Mouse (Mus musculus) MEL-GATA-1-ER (cell line): Measurements from ENCODE around the gene Sf3a2.

Source experiments
- DNase-seq: peaks from one replicate; pipeline ENCODE4 v3.0.0-alpha.2; 2012; ENCODE audit warnings: low read depth; ENCODE audit errors: extremely low read depth

Gene Sf3a2

DNA sequence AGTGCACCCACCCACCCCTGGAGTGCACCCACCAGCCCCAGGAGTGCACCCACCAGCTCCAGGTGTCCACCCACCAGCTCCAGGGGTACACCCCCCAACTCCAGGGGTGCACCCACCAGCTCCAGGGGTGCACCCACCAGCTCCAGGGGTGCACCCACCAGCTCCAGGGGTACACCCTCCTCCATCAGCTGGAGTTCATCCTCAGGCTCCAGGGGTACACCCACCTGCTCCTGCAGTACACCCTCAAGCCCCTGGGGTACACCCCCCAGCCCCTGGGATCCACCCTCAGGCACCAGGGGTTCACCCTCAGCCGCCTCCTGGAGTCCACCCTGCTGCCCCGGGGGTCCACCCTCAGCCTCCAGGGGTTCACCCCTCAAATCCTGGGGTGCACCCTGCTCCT lies 6.3 kb downstream of the Sf3a2 start:
- no peak for DNase-seq

DNA sequence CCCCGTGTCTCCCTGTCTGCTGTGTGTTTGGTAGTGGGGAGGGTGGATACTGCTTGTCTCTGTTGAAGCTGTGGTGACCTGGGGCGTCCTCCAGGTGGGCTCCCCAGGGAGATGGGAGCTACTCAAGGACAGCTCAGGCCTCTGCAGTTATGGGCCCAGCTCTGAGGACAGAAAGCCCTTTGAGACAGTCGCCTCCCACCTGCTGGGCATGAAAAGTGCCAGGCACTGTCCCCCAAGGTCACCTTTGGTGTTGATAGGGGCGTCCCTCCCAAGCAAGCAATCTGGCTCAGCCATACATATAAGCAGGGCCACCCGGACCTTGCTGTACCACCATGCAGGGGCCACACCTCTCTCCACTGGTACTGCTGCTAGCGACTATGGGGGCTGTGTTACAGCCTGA lies 6.9 kb downstream of the Sf3a2 start, which contains the start of gene Amh:
Amh (plus strand) TSS at position 328 of the 400 bp plus-strand sequence.
- no peak for DNase-seq

DNA sequence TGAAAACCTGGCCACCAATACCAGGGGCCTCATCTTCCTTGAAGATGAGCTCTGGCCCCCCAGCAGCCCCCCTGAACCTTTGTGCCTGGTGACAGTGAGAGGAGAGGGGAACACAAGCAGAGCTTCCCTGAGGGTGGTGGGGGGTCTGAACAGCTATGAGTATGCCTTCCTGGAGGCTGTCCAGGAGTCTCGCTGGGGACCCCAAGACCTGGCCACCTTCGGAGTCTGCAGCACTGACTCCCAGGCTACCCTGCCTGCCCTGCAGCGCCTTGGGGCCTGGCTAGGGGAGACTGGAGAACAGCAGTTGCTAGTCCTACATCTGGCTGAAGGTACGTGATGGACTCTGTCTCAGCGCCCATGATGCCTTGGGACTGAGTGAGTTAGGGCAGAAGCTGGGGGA lies 7.3 kb downstream of the Sf3a2 start:
- DNase-seq, result no peak

DNA sequence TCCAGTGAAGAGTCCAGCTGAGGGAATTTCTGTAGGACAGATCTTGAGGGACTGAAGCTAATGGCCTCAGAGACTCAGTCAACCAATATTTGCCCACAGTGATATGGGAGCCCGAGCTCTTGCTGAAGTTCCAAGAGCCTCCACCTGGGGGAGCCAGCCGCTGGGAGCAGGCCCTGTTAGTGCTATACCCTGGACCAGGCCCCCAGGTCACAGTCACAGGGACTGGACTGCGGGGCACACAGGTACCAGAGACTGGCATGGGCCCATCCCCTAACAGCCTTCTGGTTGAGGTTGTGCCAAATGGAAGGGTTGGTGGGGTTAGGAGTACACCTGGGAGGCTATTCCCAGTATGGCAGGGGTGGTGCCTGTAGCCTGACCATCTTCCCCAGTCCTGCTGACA lies 7.9 kb downstream of the Sf3a2 start:
- DNase-seq, result peak; percentile 40

DNA sequence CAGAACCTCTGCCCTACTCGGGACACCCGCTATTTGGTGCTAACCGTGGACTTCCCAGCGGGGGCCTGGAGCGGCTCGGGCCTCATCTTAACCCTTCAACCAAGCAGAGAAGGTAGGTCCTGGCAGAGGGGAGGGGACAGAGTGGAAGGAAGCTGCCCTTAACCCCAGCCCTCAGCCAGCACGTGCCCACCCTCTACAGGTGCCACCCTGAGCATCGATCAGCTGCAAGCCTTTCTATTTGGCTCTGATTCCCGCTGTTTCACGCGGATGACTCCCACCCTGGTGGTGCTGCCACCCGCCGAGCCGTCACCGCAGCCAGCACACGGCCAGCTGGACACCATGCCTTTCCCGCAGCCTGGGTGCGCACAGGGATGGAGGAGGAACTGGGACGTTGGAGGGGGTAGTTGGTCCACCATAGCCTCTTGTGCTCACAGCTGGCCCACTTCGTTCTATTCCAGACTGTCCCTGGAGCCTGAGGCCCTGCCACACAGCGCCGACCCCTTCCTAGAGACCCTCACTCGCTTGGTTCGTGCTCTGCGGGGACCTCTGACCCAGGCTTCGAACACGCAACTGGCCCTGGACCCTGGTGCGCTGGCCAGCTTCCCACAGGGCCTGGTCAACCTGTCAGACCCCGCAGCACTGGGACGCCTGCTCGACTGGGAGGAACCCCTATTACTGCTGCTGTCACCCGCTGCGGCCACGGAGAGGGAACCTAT lies 8.5 kb downstream of the Sf3a2 start:
- DNase-seq, result no peak

DNA sequence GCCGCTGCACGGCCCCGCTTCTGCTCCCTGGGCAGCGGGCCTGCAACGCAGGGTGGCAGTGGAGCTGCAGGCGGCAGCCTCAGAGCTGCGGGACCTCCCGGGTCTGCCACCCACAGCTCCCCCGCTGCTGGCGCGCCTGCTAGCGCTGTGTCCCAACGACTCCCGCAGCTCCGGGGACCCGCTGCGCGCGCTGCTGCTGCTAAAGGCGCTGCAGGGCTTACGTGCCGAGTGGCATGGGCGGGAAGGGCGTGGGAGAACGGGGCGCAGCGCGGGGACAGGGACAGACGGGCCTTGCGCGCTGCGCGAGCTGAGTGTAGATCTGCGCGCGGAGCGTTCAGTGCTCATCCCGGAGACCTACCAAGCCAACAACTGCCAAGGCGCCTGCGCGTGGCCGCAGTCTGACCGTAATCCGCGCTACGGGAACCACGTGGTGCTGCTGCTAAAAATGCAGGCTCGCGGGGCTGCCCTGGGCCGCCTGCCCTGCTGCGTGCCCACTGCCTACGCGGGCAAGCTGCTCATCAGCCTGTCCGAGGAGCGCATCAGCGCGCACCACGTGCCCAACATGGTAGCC lies 9.1 kb downstream of the Sf3a2 start:
- DNase-seq, result no peak

DNA sequence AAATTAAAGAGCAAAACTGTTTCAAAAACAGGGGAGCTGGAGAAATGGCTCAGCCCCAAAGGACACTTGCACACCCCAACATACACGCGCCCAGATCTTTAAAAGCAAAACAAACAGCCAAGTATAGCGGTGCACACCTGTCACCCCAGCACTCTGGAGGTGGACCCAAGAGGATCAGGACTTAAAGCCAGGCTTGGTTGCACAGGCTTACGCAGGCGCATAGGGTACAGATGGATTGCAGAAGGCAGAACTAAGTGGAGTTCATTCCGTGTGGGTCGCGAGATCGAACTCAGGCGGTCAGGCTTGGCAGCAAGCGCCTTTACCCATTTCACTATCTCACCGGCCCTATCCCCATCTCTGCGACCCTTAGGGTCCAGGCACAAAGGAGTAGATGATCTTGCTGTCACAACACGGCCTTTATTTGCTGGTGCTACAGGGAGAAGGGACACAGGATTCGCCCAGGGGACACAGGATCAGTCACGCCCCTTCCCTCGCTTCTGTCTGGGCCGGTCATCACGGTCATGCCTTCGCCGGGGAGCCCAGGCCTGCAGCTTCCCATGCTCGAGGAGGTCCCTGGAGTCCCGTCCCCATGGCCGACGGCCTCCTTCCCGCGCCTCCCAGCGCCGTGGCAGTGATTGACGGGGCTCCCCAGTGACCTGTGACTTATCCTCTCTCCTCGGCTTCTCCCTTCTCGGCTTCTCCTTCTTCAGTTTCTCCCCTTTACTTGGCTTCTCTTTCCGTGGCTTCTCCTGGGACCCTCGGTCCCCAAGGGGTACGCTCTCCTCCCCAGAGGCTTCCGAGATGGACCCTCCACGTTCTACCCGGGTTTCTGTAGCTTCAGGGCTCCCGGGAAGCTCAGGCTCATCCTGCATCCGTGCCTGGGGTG lies 10.3 kb downstream of the Sf3a2 start:
- DNase-seq, result no peak

DNA sequence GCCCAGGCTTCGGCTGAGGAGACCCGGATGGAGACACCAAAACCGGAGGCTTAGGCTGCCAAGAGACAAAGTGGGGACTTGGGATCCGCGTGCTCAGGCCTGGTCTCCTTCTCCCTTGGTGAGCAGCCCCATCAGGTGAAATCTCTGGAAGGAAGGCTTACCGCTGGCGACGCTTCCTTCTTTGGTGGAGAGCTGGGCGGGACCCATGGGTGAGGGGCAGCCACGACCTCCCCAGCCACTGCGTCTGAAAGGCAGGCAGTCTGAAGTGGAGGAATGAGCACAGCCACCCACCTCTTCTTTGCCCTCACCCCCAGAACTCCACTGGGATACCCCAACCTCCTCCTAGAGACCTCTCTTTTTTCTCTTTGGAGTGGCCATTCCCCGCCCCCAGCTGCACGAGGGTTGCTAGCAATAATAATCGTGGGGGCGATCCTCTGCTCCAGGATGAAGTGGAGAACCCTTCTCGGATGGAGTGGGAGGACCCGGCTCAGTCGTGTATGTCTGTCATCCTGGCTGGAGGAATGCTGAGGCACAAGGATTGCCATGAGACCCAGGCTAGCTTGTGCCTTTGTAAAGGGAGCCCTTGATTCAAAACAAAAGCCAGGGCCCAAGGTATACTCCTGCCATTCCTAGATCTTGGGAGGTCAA lies 11.1 kb downstream of the Sf3a2 start:
- DNase-seq, result no peak

DNA sequence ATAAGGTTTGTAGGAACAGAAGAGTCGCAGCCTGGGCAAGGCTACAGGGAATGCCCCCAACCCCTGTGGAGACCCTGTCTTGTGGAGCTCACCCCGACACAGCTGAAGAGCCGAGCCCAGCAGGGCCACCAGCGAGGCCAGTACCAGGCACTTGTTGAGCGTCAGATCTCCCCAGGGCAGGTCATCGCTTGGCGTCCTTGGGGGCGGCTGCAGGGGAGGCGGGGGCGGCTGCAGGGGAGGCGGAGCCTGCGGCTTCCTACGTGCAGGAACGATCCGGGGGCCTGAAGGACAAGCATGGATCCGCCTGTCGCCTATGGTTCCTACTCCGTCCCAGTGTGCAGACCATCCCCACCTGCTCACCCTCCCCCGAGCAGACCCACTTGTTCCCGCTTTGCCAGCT lies 12.1 kb downstream of the Sf3a2 start:
- DNase-seq, result no peak

DNA sequence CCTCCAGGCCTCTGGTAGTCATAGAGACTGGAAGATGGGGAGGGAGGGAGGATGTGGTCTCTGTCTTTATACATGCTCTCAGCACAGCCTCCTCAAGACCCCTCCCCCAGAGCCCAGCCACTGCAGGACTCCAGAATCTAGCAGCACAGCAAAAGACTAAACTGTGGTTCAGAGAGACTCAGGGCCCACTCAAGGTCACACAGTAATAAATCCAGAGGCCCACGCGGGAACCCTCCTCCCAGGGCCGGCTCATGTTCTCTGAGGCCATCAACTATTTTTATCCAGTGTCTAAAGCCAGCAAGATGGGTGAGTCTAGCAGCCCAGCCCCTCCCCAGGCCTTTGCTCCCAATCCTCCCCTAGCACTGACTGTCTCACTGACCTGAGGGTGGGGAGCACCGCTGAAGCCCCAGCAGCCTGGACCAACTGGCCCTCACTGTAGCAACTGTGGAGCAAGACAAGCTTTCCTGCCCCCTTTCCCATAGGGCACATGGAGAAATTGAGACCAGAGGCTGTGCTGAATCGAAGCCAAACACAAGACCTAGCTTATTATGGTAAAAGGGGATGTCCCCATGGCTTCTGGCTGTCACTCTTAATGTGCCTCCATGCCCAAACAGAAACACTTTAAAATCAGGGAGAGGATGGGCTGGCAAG lies 14.5 kb downstream of the Sf3a2 start:
- DNase-seq, result no peak

DNA sequence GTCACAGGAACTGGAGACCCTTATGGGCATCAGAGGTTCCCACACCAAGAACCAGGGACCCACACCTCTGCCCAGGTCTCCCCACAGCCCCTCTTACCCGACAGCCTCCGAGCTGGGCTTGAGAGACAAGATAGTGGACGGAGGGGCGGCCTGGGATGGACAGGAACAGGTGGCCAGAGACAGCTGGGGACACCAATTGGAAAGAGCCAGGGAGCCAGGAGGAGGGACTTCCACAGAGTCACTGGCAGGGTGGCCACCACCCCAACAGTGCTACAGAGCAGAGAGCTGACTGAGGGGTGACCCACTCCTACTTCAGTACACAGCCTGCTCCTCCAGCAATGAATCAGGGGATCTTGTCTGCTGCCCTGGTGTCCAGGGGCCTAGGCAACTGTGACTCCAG lies 15.4 kb downstream of the Sf3a2 start, which contains the start of gene Jsrp1:
Jsrp1 (minus strand) TSS at position 133 of the 400 bp plus-strand sequence.
- no peak for DNase-seq

DNA sequence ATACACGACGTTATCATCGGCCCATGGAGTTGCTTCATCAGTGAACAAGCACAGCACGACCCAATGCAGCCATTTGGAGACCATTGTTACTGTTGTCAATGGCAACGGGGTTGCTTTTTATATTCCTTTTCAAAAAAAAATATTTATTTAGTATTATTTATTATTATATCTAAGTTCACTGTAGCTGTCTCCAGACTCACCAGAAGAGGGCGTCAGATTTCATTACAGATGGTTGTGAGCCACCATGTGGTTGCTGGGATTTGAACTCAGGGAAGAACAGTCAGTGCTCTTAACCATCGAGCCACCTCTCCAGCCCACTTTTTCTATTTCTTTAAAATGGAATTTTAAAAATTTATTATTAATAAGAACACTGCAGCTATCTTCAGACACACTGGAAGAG lies 16.8 kb downstream of the Sf3a2 start:
- no peak for DNase-seq

DNA sequence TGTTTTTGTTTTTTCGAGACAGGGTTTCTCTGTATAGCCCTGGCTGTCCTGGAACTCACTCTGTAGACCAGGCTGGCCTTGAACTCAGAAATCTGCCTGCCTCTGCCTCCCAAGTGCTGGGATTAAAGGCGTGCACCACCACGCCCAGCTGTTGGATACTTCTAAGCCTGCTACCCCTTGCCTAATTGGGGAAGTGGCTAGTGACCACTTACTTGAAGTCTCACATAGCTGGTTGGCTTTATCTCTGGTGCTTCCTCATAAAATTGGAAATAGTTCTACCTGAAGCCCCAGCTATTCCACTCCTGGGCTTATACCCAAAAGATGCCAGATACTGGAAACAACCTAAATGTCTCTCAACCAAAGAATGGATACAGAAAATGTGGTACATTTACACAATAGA lies 18.3 kb downstream of the Sf3a2 start:
- DNase-seq, result peak; percentile 62

DNA sequence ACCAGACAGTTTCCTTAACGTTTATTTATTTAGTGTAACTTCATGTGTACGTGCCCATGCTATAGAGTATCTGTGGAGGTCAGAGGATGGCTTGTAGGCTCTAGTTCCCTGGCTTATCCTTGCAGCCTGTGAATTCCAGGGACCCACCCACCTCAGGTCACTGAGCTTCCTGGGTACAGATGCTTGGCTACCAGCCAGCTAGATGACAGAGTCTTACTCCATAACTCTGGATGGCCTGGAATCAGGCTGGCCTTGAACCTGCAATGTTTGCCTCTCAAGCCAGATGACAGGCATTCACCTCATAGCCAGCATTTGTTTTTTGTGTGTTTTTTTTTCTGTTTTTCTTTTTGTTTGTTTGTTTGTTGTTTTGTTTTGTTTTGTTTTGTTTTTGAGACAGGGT lies 19.2 kb downstream of the Sf3a2 start:
- DNase-seq, result no peak

DNA sequence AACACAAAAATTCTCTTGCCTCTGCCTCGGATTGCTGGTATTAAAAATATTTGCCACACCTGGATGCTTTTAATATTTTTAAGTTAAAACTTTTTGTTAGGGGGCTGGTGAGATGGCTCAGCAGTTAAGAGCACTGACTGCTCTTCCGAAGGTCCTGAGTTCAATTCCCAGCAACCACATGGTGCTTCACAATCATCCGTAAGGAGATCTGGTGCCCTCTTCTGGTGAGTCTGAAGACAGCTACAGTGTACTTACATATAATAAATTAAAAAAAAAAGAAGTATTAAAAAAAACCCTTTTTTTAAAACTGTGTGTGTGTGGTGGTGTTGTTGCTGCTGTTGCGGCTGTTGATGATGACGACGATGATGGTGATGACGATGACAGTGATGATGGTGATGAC lies 20.0 kb downstream of the Sf3a2 start:
- DNase-seq, result peak; percentile 37

DNA sequence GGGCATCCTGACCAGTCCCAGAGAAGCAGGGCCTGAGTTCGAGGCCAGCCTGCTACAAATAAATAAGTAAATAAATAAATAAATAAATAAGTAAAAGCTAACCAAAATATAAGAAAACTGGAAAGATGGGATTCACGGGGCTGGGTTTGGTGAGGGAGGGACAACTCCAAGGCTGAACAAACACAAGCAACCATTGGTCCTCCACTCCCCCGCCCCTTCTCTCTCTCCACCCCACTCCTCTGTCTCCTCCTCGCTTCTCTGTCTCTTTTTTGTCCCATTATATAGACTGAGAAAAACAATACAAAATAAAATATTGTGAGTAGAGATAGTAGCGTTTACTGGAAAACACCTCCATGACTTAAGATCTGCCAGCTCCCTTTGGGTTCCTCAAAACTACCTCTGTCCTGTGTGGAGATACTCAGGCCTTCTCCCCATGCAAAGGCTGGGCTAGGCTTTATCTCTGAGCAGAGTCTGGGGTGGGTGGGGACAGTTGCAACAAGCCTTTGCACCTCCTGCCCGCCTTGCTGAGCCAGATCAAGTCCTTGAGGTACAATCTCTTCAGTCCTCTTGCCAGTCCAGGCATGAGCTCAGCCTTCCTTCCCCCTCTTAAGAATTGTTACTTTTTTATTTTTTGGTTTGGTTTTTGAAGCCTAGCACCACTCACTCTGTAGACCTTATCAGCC lies 20.7 kb downstream of the Sf3a2 start:
- DNase-seq, result peak; percentile 90

DNA sequence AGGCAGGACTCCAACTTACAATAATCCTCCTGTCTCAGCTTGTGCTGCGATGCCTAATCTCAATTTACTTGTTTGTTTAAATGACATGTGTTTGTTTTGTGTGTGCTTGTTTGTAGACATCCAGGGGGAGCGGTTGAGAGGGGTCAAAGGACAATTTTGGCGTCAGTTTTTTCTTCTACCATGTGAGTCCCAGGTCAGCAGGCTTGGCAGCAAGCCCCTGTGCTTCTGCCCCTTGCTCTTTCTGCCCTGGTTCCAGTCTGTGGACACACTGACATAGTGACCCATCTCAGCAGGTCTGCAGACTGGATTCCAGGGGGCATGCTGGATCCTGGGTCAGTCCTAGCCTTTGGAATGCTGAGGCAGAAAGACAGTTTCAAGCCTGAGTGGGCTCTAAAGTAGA lies 21.4 kb downstream of the Sf3a2 start:
- DNase-seq, result no peak

DNA sequence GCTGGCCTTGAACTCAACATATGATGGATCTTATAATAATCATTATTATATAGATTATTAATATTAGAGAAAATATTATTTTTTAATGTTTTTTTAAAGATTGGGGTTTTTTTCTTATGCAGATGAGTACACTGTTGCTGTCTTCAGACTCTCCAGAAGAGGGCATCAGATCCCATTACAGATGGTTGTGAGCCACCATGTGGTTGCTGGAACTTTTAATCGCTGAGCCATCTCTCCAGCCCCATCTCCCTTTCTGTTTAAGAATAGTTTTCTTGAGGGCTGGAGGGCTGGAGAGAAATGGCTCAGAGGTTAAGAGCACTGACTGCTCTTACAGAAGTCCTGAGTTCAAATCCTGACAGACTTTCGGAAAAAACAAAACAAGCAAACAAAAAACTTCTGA lies 24.0 kb downstream of the Sf3a2 start:
- DNase-seq, result no peak

DNA sequence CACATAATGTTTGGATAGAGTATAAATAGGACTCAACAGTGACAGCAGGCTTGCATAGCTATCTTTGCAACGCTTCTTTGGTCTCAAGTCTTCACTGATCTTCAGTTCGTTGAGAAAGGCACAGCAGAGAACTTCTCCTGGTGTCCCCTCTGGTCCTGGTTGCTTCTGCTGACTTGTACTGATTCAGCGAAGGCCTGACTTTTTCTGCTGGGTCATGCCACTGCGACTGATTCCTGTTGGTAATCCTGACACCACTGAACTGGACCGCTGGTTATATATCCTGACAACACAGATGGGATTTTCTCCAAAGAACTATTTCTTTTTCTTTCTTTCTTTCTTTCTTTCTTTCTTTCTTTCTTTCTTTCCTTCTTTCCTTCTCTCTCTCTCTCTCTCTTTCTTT lies 24.5 kb downstream of the Sf3a2 start:
- DNase-seq, result no peak

DNA sequence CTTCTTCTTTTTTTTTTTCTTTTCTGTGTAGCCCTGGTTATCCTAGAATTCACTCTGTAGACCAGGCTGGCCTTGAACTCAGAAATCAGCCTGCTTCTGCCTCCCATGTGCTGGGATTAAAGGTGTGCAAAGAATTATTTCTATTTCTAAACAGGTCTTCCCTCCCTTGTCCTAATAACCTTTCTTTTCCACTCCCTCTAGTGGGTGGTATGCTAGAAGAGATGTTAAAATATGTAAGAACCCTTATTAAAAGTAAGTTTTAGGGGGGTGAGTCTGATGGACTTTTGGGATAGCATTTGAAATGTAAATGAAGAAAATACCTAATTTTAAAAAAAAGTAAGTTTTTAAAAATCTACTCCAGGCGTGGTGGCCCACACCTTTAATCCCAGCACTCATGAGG lies 25.3 kb downstream of the Sf3a2 start:
- no peak for DNase-seq
